Mouse (Mus musculus): ENCODE results near the gene Phc1. TPM values are rescaled to one million over a fixed set of nuclear protein-coding genes. Genes with fewer than 3 reads are reported as not detected.
A peak's percentile ranks its signal among the peaks of the same experiment; 100 is the strongest.

The Phc1 gene
- total and polyA plus RNA-seq, 2 experiments from 2014 or later, result 24.6 to 75.7 TPM

DNA sequence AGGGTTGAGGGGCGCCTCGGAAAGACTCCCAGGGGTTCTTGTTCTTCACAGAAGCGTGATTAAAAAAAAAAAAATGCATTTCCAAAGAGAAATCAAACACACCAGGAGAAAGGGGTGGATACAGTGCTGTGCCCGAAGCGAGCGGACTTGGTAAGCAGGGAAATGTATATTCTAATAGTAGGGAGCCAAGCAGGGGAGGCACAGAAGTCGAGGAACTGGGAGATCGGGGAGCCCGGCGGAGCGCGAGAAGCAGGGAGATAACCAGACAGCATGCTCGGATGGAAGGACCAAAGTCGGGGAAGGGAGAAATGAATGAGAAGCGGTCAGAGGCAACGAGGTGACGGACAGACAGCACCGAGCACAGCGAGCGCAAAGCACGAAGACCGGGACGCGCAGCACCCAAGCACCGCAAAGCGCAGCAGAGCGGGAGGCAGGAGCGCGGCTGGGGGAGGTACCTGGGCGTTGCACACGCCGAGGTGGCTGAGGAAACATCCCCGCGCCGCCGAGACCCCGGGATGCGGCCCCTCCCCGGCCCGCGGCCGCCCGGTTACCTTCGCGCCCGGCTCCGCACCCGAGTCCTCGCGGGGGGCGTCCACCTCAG, 1.2 kb downstream of the Phc1 start:
- H3K36me3 ChIP-seq (ENCODE audit: insufficient read depth), result peaks cover 9% of the 10 kb centered on the region; the same call in 1 of the 2 replicates
- H3K9ac ChIP-seq, result peak overlapping the region; percentile 73
- DNase-seq (peak; percentile 76), ATAC-seq (peak; percentile 79)
- 3% methylated on average over 43 of the region's 51 CpGs for WGBS
- peak overlapping the region; percentile 82 for H3K4me3 ChIP-seq (ENCODE audit: low read depth, low read length)
- H3K9me3 ChIP-seq (ENCODE audit: low read length), result no peaks in the 10 kb centered on the region
- H3K27ac ChIP-seq (ENCODE audit: low read depth, low read length), result peak overlapping the region; percentile 97
- peaks cover 9% of the 10 kb centered on the region; the same call in 1 of the 2 replicates for H3K4me1 ChIP-seq (ENCODE audit: insufficient read depth)
- peak overlapping the region; percentile 61 for H3K4me2 ChIP-seq (ENCODE audit: low read depth)
- H3K27me3 ChIP-seq (ENCODE audit: insufficient read depth, low read length), result no peaks in the 10 kb centered on the region
- no peak for TF ChIP-seq CTCF (IDR thresholded peaks at IDR 0.05; ENCODE audit: low read depth)

DNA sequence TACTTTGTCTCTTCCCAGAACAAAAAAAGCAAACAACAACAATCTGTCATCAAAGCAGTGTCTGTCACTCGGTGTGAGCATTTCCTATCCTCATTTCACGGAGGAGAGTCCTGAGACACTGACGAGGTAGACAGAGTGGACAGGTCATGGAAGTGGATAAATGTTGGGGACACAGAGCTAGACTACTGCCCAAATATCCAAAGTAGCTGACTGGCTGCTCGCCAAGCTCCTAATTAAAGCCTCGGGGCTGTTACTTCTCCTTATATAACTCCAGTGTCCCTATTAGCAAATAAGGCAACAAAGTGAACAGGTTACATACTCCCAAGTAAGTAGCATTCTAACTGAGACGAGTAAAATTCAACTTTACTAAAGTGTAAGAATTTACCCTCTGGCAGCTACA, 2.8 kb downstream of the Phc1 start:
- Histone ChIP-seq H3K4me3 (ENCODE audit: low read depth, low read length) (no peak overlapping the region), H3K36me3 (ENCODE audit: insufficient read depth) (peaks cover 23% of the 10 kb centered on the region), H3K4me2 (ENCODE audit: low read depth) (no peak overlapping the region), H3K9ac (no peak overlapping the region), H3K27me3 (ENCODE audit: insufficient read depth, low read length) (no peaks in the 10 kb centered on the region), H3K9me3 (ENCODE audit: low read length) (no peaks in the 10 kb centered on the region), H3K4me1 (ENCODE audit: insufficient read depth) (peaks cover 9% of the 10 kb centered on the region; the same call in 1 of the 2 replicates), H3K27ac (ENCODE audit: low read depth, low read length) (no peak overlapping the region)
- WGBS, result 24% methylated on average over 6 of the region's 6 CpGs
- TF ChIP-seq CTCF (IDR thresholded peaks at IDR 0.05; ENCODE audit: low read depth), result no peak
- DNase-seq, result no peak
- ATAC-seq, result no peak

DNA sequence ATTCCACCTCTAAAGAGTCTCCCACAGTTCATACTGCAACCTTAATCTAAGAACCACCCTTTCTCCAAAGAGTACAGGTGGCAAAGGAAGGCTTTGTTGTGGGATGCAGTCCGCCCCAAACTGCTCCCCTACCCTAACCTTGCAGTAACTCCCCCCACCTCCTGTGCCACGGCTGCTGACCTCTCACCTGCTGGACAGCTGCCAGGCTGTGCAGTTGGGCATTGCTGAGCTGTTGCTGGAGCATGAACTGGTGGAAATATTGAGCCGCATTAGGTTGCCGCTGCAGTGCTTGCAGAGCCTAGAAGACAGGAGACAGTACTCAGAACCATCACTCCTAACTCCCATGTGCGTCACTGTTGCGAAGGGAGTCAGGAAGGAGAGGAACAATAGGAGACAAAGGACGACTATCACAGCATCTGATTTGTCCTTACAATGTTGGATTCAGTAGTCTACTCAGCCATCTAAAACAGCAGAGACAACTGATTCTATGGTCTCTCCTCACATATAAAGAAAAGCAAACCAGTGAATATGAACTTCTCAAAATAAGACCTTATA, 5.5 kb downstream of the Phc1 start:
- Histone ChIP-seq H3K4me1 (ENCODE audit: insufficient read depth) (peaks cover 9% of the 10 kb centered on the region; the same call in 1 of the 2 replicates), H3K27me3 (ENCODE audit: insufficient read depth, low read length) (no peaks in the 10 kb centered on the region), H3K9ac (no peak overlapping the region), H3K4me3 (ENCODE audit: low read depth, low read length) (no peak overlapping the region), H3K4me2 (ENCODE audit: low read depth) (no peak overlapping the region), H3K36me3 (ENCODE audit: insufficient read depth) (peaks cover 40% of the 10 kb centered on the region), H3K27ac (ENCODE audit: low read depth, low read length) (no peak overlapping the region), H3K9me3 (ENCODE audit: low read length) (no peaks in the 10 kb centered on the region)
- TF ChIP-seq CTCF (IDR thresholded peaks at IDR 0.05; ENCODE audit: low read depth), result no peak
- ATAC-seq (no peak), DNase-seq (no peak)
- WGBS, result 81% methylated on average over 7 of the region's 7 CpGs

DNA sequence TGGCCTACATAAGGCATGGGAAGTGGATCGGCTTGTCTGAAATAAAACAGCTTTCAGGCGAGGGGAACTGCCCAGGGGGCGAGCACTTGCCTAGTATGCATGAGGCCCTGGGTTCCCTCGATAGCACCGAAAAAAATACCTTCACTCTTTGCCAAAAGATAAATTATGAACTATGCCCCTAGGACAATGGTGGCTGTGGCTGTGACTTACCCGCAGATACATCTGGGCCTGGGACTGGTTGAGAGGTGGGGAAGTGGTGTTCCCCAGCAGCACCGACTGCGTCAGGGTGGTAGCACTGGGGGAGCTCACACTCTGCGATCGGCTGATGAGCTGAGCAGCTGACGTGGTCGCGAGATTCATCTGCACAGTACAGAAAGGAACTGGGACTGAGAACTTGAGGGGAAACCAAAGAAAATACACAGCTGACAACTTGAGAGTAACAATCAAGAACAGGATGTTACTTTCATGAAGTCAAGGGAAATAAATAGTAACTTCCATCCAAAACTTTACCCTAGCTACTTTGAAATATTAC, 7.2 kb downstream of the Phc1 start:
- Histone ChIP-seq H3K4me2 (ENCODE audit: low read depth) (no peak overlapping the region), H3K9me3 (ENCODE audit: low read length) (no peaks in the 10 kb centered on the region), H3K9ac (no peak overlapping the region), H3K27ac (ENCODE audit: low read depth, low read length) (no peak overlapping the region), H3K4me3 (ENCODE audit: low read depth, low read length) (no peak overlapping the region), H3K36me3 (ENCODE audit: insufficient read depth) (peaks cover 54% of the 10 kb centered on the region), H3K4me1 (ENCODE audit: insufficient read depth) (peaks cover 5% of the 10 kb centered on the region; the same call in 1 of the 2 replicates), H3K27me3 (ENCODE audit: insufficient read depth, low read length) (no peaks in the 10 kb centered on the region)
- DNase-seq, result no peak
- TF ChIP-seq CTCF (IDR thresholded peaks at IDR 0.05; ENCODE audit: low read depth), result no peak
- ATAC-seq, result no peak
- 90% methylated on average over 13 of the region's 13 CpGs for whole genome bisulfite sequencing

DNA sequence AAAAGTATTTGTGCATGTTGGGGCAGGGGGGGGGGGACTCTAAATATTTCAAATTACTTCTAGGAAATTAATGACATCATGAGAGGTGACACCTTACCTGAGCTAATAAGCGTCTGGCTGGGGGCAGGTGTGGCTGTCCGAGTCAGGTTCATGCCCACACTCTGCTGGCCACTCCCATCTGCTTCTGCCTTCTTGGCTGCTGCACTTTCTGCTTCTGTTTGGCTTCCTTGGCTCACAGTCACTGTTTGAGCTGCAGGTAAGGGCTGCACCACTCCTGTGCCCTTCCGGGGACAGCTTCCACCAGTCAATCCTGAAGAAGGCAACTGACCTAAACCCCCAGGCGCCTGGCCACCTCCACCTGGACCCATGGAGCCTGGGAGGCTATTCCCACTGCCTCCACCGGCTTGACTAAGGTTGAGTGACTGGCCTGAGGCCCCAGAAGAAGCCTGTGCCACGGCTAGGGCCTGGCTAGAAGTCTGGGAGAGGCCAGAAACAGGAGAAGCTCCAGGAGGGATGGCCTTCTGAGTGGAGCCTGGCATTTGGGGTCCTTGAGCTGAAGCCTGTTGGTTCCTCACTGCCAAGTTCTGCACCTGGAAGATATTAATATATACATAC, 14.9 kb downstream of the Phc1 start:
- Histone ChIP-seq H3K9me3 (ENCODE audit: low read length) (no peaks in the 10 kb centered on the region), H3K4me2 (ENCODE audit: low read depth) (no peak overlapping the region), H3K4me3 (ENCODE audit: low read depth, low read length) (no peak overlapping the region), H3K36me3 (ENCODE audit: insufficient read depth) (peaks cover 64% of the 10 kb centered on the region), H3K9ac (no peak overlapping the region), H3K27ac (ENCODE audit: low read depth, low read length) (no peak overlapping the region), H3K27me3 (ENCODE audit: insufficient read depth, low read length) (no peaks in the 10 kb centered on the region), H3K4me1 (ENCODE audit: insufficient read depth) (no peaks in the 10 kb centered on the region)
- DNase-seq (no peak), ATAC-seq (no peak)
- WGBS, result 96% methylated on average over 6 of the region's 6 CpGs
- no peak for TF ChIP-seq CTCF (IDR thresholded peaks at IDR 0.05; ENCODE audit: low read depth)

DNA sequence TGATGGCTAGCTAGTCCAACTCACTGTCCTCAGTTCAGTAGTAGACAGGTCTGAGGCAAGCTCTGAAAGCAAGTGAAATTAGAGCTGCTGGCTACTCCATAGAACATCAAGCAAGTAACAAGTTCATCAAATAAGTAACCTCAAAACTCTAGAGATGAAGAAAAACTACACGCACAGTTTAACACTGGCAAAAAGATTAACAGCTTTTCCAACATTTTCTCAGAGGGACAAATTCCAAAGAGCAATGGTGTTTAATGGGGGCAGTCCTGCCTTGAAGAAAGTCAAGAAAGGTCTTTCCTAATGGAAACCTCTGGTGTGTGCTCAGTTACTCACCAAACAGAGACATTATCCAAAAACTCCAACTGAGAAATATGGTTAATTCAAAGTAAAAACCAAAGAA, 21.6 kb downstream of the Phc1 start:
- peaks cover 93% of the 10 kb centered on the region for H3K36me3 ChIP-seq (ENCODE audit: insufficient read depth)
- no peak for TF ChIP-seq CTCF (IDR thresholded peaks at IDR 0.05; ENCODE audit: low read depth)
- H3K9ac ChIP-seq, result no peak overlapping the region
- H3K27ac ChIP-seq (ENCODE audit: low read depth, low read length), result no peak overlapping the region
- no peak for ATAC-seq
- no peaks in the 10 kb centered on the region for H3K9me3 ChIP-seq (ENCODE audit: low read length)
- 97% methylated on average over 1 of the region's 1 CpGs for WGBS
- H3K4me1 ChIP-seq (ENCODE audit: insufficient read depth), result no peaks in the 10 kb centered on the region
- no peaks in the 10 kb centered on the region for H3K27me3 ChIP-seq (ENCODE audit: insufficient read depth, low read length)
- DNase-seq, result no peak
- H3K4me3 ChIP-seq (ENCODE audit: low read depth, low read length), result no peak overlapping the region
- H3K4me2 ChIP-seq (ENCODE audit: low read depth), result no peak overlapping the region

Data from forebrain, postnatal 0 days (tissue).